Mouse (Mus musculus): ENCODE measurements around the gene Scamp1.

GRCm38 (mm10) chr13:94177148-94177547 is 108.5 kb downstream of the Scamp1 start:
- TF ChIP-seq CHD2 (IDR thresholded peaks at IDR 0.05; ENCODE audit: low read depth, low read length) (no peak), ZNF384 (IDR thresholded peaks at IDR 0.05; ENCODE audit: low read depth, low read length) (no peak), HCFC1 (IDR thresholded peaks at IDR 0.05; ENCODE audit: borderline replicate concordance, insufficient read depth, low read length) (no peak), ZC3H11A (IDR thresholded peaks at IDR 0.05; ENCODE audit: borderline replicate concordance, low read depth, low read length) (peak; percentile 5; the same call in 1 of the 2 replicates)
